Mouse (Mus musculus): ENCODE data around the gene Trappc2.

DNA sequence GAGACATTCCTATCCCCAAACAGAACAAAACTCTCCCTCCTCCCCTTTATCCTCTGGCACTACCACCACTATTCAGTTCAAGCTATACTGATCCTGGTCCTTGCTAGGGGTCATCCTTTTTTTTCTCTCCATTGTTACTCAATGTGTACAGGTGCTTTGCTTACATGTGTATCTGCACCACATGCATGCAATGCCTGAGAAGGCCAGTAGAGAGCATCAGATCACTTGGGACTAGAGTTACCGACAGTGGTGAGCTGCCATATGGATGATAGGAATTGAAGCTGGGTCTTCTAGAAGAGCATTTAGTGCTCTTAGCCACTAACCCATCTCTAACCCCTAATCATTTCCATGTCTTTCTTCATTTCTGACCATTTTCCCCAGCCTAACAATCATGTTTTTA lies 46.6 kb upstream of the Trappc2 start:
- peak; percentile 52 for TF ChIP-seq CTCF (IDR thresholded peaks at IDR 0.05; ENCODE audit: low read depth)
- TF ChIP-seq EP300 (IDR thresholded peaks at IDR 0.05; ENCODE audit: low read depth) = no peak

Measured in liver, postnatal 0 days (tissue).